11 mouse cellular contexts compared by ENCODE assay signal in the genomic region with DNA sequence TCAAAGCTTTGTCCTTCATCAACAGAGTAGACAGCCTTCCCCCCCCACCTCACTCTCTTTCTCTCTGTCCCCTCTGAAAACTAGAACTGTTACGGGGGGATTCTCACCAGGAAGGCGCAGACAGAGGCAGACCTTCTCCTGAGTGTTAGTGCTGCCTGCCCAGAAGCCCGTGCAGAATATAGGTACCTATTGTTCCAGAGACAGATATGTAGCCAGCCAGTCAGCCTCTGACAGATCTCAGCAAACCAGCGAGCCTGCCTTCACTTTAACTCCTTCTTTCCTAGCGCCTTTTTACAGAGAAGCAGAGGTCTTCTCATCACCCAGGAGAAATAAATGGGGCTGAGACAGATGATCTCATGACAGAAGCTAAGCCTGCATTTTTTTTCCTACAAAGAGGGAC.
A peak's percentile ranks its signal among the peaks of the same experiment; 100 is the strongest.
DNase-seq lines count a peak whose midpoint lies in the region; ATAC-seq lines count a peak whose summit lies in the region.
"Had no signal": no experiment of that assay in that cellular context is flagged by ENCODE, and none has a peak within 500 bp of the region (broad histone marks: within the 10 kb centered on the region; RNA-seq: fewer than 3 reads in every experiment).

No protein-coding gene starts in this region.

- H3K4me1 ChIP-seq in kidney, embryonic 14.5 days (ENCODE audit: control insufficient read depth, insufficient read depth, low read length): no peaks in the 10 kb centered on the region
- H3K4me1 ChIP-seq in embryonic facial prominence, embryonic 11.5 days (ENCODE audit: control insufficient read depth, insufficient read depth, low read length): no peaks in the 10 kb centered on the region
- H3K4me1 ChIP-seq in hindbrain, embryonic 14.5 days (replicated peaks; ENCODE audit: control insufficient read depth, insufficient read depth, low read length): peaks cover 17% of the 10 kb centered on the region
- H3K4me1 ChIP-seq in neural tube, embryonic 11.5 days (ENCODE audit: control insufficient read depth, insufficient read depth, low read length): peaks cover 4% of the 10 kb centered on the region; the same call in 1 of the 2 replicates

- DNase-seq in kidney, postnatal 10 days: no peak
- peak; percentile 1 for DNase-seq in embryonic facial prominence, embryonic 11.5 days (ENCODE audit: low spot score)
- peak; percentile 72 for DNase-seq in hindbrain, embryonic 14.5 days (ENCODE audit: low spot score)
- peak; percentile 49 for DNase-seq in neural tube, embryonic 11.5 days (ENCODE audit: low spot score)
- no peak for DNase-seq in T-cell, adult 2 months (ENCODE audit: low spot score)
- DNase-seq in right cerebral cortex, postnatal 10 days (ENCODE audit: low spot score in 2 of 2): no peak
- DNase-seq in ovary, adult 18-20 months (ENCODE audit: low spot score): no peak
- DNase-seq: liver, postnatal 0 days had no signal

- no peak overlapping the region for H3K27ac ChIP-seq in kidney, embryonic 14.5 days (ENCODE audit: low read depth, low read length)
- H3K27ac ChIP-seq in embryonic facial prominence, embryonic 11.5 days (replicated peaks; ENCODE audit: low read depth, low read length): no peak overlapping the region
- H3K27ac ChIP-seq in hindbrain, embryonic 14.5 days: peak overlapping the region; percentile 98
- H3K27ac ChIP-seq in neural tube, embryonic 11.5 days (ENCODE audit: low read depth, low read length): peak overlapping the region; percentile 83

- H3K4me2 ChIP-seq in kidney, embryonic 14.5 days (replicated peaks; ENCODE audit: low read depth, low read length): no peak overlapping the region
- H3K4me2 ChIP-seq in embryonic facial prominence, embryonic 11.5 days (ENCODE audit: low read depth, low read length): no peak overlapping the region
- peak overlapping the region; percentile 56 for H3K4me2 ChIP-seq in hindbrain, embryonic 14.5 days (replicated peaks)
- H3K4me2 ChIP-seq in neural tube, embryonic 11.5 days (ENCODE audit: low read depth): peak overlapping the region; percentile 60

- H3K4me3 ChIP-seq in kidney, embryonic 14.5 days (ENCODE audit: low read length): peak overlapping the region; percentile 40; the same call in 1 of the 2 replicates
- no peak overlapping the region for H3K4me3 ChIP-seq in embryonic facial prominence, embryonic 11.5 days (ENCODE audit: low read depth, low read length)
- peak overlapping the region; percentile 74 for H3K4me3 ChIP-seq in hindbrain, embryonic 14.5 days (replicated peaks; ENCODE audit: low read length)
- H3K4me3 ChIP-seq in neural tube, embryonic 11.5 days (ENCODE audit: low read depth, low read length): peak overlapping the region; percentile 46
- H3K4me3 ChIP-seq: erythroblast, embryonic 14.5 days had no signal

- ATAC-seq in kidney, embryonic 14.5 days (ENCODE audit: low FRiP score, low TSS enrichment): no peak
- ATAC-seq in embryonic facial prominence, embryonic 11.5 days (replicated peaks; ENCODE audit: insufficient number of reproducible peaks, low FRiP score, low TSS enrichment, low read depth): 0 out of 2 replicates have a peak, but pooled peaks have one; percentile 46
- ATAC-seq in hindbrain, embryonic 14.5 days (ENCODE audit: low FRiP score): peak; percentile 84
- ATAC-seq in neural tube, embryonic 11.5 days (ENCODE audit: insufficient read depth, low FRiP score, low TSS enrichment): no peak
- ATAC-seq: CD4-positive, CD25-positive, alpha-beta regulatory T cell, adult 4 months; liver, postnatal 0 days had no signal

- WGBS in kidney, embryonic 14.5 days: 36% methylated on average over 5 of the region's 5 CpGs
- WGBS in embryonic facial prominence, embryonic 11.5 days: 7% methylated on average over 5 of the region's 5 CpGs
- 4% methylated on average over 5 of the region's 5 CpGs for WGBS in hindbrain, embryonic 14.5 days
- WGBS in neural tube, embryonic 11.5 days: 16% methylated on average over 5 of the region's 5 CpGs

- no peak overlapping the region for H3K9ac ChIP-seq in kidney, embryonic 14.5 days (ENCODE audit: low read depth, low read length)
- no peak overlapping the region for H3K9ac ChIP-seq in embryonic facial prominence, embryonic 11.5 days (replicated peaks; ENCODE audit: low read length)
- H3K9ac ChIP-seq in hindbrain, embryonic 14.5 days: peak overlapping the region; percentile 97
- H3K9ac ChIP-seq in neural tube, embryonic 11.5 days (ENCODE audit: low read length): peak overlapping the region; percentile 71
- H3K9ac ChIP-seq: liver, postnatal 0 days had no signal

- no peaks in the 10 kb centered on the region for H3K27me3 ChIP-seq in kidney, embryonic 14.5 days (ENCODE audit: control insufficient read depth, insufficient read depth, low read length)
- no peaks in the 10 kb centered on the region for H3K27me3 ChIP-seq in embryonic facial prominence, embryonic 11.5 days (ENCODE audit: control insufficient read depth, insufficient read depth, low read length)
- H3K27me3 ChIP-seq in hindbrain, embryonic 14.5 days (ENCODE audit: control insufficient read depth, insufficient read depth, low read length): no peaks in the 10 kb centered on the region
- no peaks in the 10 kb centered on the region for H3K27me3 ChIP-seq in neural tube, embryonic 11.5 days (ENCODE audit: control insufficient read depth, insufficient read depth, low read length)

- no peaks in the 10 kb centered on the region for H3K9me3 ChIP-seq in kidney, embryonic 14.5 days (ENCODE audit: control insufficient read depth, low read length)
- H3K9me3 ChIP-seq in embryonic facial prominence, embryonic 11.5 days (replicated peaks; ENCODE audit: control insufficient read depth, low read length): no peaks in the 10 kb centered on the region
- no peaks in the 10 kb centered on the region for H3K9me3 ChIP-seq in hindbrain, embryonic 14.5 days (ENCODE audit: control insufficient read depth, low read length)
- H3K9me3 ChIP-seq in neural tube, embryonic 11.5 days (ENCODE audit: control insufficient read depth, low read length): no peaks in the 10 kb centered on the region

- H3K36me3 ChIP-seq in kidney, embryonic 14.5 days (ENCODE audit: control insufficient read depth, insufficient read depth, low read length): no peaks in the 10 kb centered on the region
- no peaks in the 10 kb centered on the region for H3K36me3 ChIP-seq in embryonic facial prominence, embryonic 11.5 days (replicated peaks; ENCODE audit: control insufficient read depth, insufficient read depth, low read depth, low read length)
- H3K36me3 ChIP-seq in hindbrain, embryonic 14.5 days (replicated peaks; ENCODE audit: control insufficient read depth, insufficient read depth): peaks cover 6% of the 10 kb centered on the region; the same call in 1 of the 2 replicates
- H3K36me3 ChIP-seq in neural tube, embryonic 11.5 days (ENCODE audit: control insufficient read depth, insufficient read depth, low read length): no peaks in the 10 kb centered on the region

Comparison
In these comparisons a context has a peak if more than half of its experiments do, and no peak if none do; other contexts are left out.
1. ATAC-seq: peak in embryonic facial prominence, embryonic 11.5 days (single experiment) and hindbrain, embryonic 14.5 days (single experiment); none in kidney, embryonic 14.5 days (single experiment) and neural tube, embryonic 11.5 days (single experiment).
2. H3K27ac ChIP-seq: peak in hindbrain, embryonic 14.5 days (single experiment) and neural tube, embryonic 11.5 days (single experiment); none in kidney, embryonic 14.5 days (single experiment) and embryonic facial prominence, embryonic 11.5 days (single experiment).
3. H3K4me2 ChIP-seq: peak in hindbrain, embryonic 14.5 days (single experiment) and neural tube, embryonic 11.5 days (single experiment); none in kidney, embryonic 14.5 days (single experiment) and embryonic facial prominence, embryonic 11.5 days (single experiment).
4. H3K9ac ChIP-seq: peak in hindbrain, embryonic 14.5 days (single experiment) and neural tube, embryonic 11.5 days (single experiment); none in kidney, embryonic 14.5 days (single experiment) and embryonic facial prominence, embryonic 11.5 days (single experiment).
5. DNase-seq: peak in embryonic facial prominence, embryonic 11.5 days (single experiment), hindbrain, embryonic 14.5 days (single experiment) and neural tube, embryonic 11.5 days (single experiment); none in kidney, postnatal 10 days (single experiment), T-cell, adult 2 months (single experiment), right cerebral cortex, postnatal 10 days (0 of 2) and ovary, adult 18-20 months (single experiment).